In the genomic region with DNA sequence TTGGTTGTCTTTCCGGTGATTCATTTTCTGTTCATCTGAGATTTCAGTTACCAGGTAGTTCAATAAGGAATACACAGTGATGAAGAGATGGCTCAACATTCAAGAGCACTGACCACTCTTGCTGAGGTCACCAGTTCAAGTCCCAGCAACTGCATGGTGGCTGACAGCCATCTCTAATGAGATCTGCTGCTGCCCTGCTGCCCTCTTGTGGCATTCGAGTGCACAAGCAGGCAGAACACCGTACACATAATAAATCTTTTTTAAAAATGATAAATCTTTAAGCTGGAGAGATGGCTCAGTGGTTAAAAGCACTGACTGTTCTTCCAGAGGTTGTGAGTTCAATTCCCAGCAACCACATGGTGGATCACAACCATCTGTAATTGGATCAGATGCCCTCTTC, we compare ENCODE assay signal across 9 mouse cellular contexts. TPM values are rescaled to one million over a fixed set of nuclear protein-coding genes. Genes with fewer than 3 reads are reported as not detected.
DNase-seq lines count a peak whose midpoint lies in the region; ATAC-seq and TF ChIP-seq lines count a peak whose summit lies in the region.
"Had no signal": no experiment of that assay in that cellular context is flagged by ENCODE, and none has a peak within 500 bp of the region (broad histone marks: within the 10 kb centered on the region; RNA-seq: fewer than 3 reads in every experiment).

No protein-coding gene starts in this region.

- ATAC-seq in cerebellum, adult (ENCODE audit: insufficient number of reproducible peaks, low FRiP score, low TSS enrichment): no peak
- ATAC-seq in forebrain, embryonic 11.5 days (replicated peaks; ENCODE audit: low FRiP score): no peak

- H3K9ac ChIP-seq in forebrain, embryonic 11.5 days (ENCODE audit: low read length): no peak overlapping the region

- peak; percentile 28; the same call in 1 of the 2 replicates for TF ChIP-seq CTCF in cerebellum, adult 2 months (IDR thresholded peaks at IDR 0.05; ENCODE audit: borderline replicate concordance, insufficient read depth, low read depth, low read length)
- TF ChIP-seq CTCF in spleen, adult 2 months (IDR thresholded peaks at IDR 0.05; ENCODE audit: extremely low read depth, insufficient read depth, insufficient read length, insufficient replicate concordance): peak; percentile 51; the same call in 1 of the 2 replicates

- no peaks in the 10 kb centered on the region for H3K36me3 ChIP-seq in spleen, adult 2 months (ENCODE audit: control insufficient read depth, insufficient read depth, low read length)
- no peaks in the 10 kb centered on the region for H3K36me3 ChIP-seq in forebrain, embryonic 11.5 days (ENCODE audit: control insufficient read depth, insufficient read depth, low read length)

- no peaks in the 10 kb centered on the region; the same call in 1 of the 2 replicates for H3K27me3 ChIP-seq in cerebellum, adult 2 months (ENCODE audit: control insufficient read depth, insufficient read depth, low read length)
- H3K27me3 ChIP-seq in spleen, adult 2 months (ENCODE audit: control insufficient read depth, insufficient read depth, low read length): no peaks in the 10 kb centered on the region
- no peaks in the 10 kb centered on the region for H3K27me3 ChIP-seq in forebrain, embryonic 11.5 days (ENCODE audit: control insufficient read depth, insufficient read depth, low read length)
- H3K27me3 ChIP-seq: megakaryocyte, embryonic 14.5 days had no signal

- H3K4me3 ChIP-seq in cerebellum, adult 2 months (replicated peaks; ENCODE audit: insufficient read depth, low read depth, low read length): no peak overlapping the region
- no peak overlapping the region for H3K4me3 ChIP-seq in spleen, adult 2 months (ENCODE audit: extremely low read depth, insufficient read depth, insufficient read length)
- H3K4me3 ChIP-seq in forebrain, embryonic 11.5 days (ENCODE audit: low read depth, low read length): no peak overlapping the region
- H3K4me3 ChIP-seq: megakaryocyte, embryonic 14.5 days had no signal

- H3K4me1 ChIP-seq in cerebellum, adult 2 months (ENCODE audit: control insufficient read depth, insufficient read depth, low read length): no peaks in the 10 kb centered on the region
- no peaks in the 10 kb centered on the region for H3K4me1 ChIP-seq in spleen, adult 2 months (ENCODE audit: control insufficient read depth, insufficient read depth, insufficient read length)
- H3K4me1 ChIP-seq in forebrain, embryonic 11.5 days (replicated peaks; ENCODE audit: control insufficient read depth, insufficient read depth, low read length): no peaks in the 10 kb centered on the region; the same call in 1 of the 2 replicates
- H3K4me1 ChIP-seq: megakaryocyte, embryonic 14.5 days had no signal

- no peak for DNase-seq in cerebellum, adult 2 months
- peak in 1 of 2 experiments; percentile 14 for DNase-seq in spleen, adult 2 months (ENCODE audit: low read depth in 1 of 2, low spot score in 2 of 2)
- no peak for DNase-seq in spleen, adult 12 weeks (ENCODE audit: low spot score)
- DNase-seq in kidney, postnatal 4 days: peak; percentile 29 to 47
- DNase-seq in retina, postnatal 7 days (ENCODE audit: low read depth, low spot score): peak; percentile 25
- DNase-seq in forebrain, embryonic 11.5 days (ENCODE audit: low spot score): no peak
- DNase-seq in cerebellum, adult 9-11 months: no peak

- WGBS in cerebellum, adult 2 months: 54% methylated on average over 3 of the region's 3 CpGs
- 44% methylated on average over 3 of the region's 3 CpGs for WGBS in spleen, adult 2 months
- WGBS in forebrain, embryonic 11.5 days: 56% methylated on average over 3 of the region's 3 CpGs

- no peak overlapping the region for H3K27ac ChIP-seq in cerebellum, adult 2 months (ENCODE audit: insufficient read depth, low read length)
- H3K27ac ChIP-seq in spleen, adult 2 months (ENCODE audit: insufficient read depth, low read length): no peak overlapping the region
- no peak overlapping the region for H3K27ac ChIP-seq in forebrain, embryonic 11.5 days (ENCODE audit: low read depth, low read length)

- no peak overlapping the region for H3K4me2 ChIP-seq in forebrain, embryonic 11.5 days (ENCODE audit: low read depth, low read length, severe bottlenecking)

- no peak for TF ChIP-seq POLR2A in cerebellum, adult 2 months (IDR thresholded peaks at IDR 0.05; ENCODE audit: borderline replicate concordance, insufficient read depth, low read length)
- TF ChIP-seq POLR2A in spleen, adult 2 months (IDR thresholded peaks at IDR 0.05; ENCODE audit: low read depth, low read length): no peak

- no peaks in the 10 kb centered on the region for H3K9me3 ChIP-seq in forebrain, embryonic 11.5 days (ENCODE audit: control insufficient read depth, low read length)
- H3K9me3 ChIP-seq: megakaryocyte, embryonic 14.5 days had no signal

RNA-seq across cellular contexts. Expression of gene Mfap1b, which starts 6.6 kb away (rescaled TPM):
- 29.0 and 29.7 TPM in 2 replicates for polyA plus RNA-seq in cerebellum, adult 2 months (2012; rRNA removed)
- polyA plus RNA-seq in spleen, adult 2 months (2012; rRNA removed): 2.0 and 2.3 TPM in 2 replicates
- 62.6 and 64.1 TPM in 2 replicates for polyA plus RNA-seq in forebrain, embryonic 11.5 days (2014; fragmentation: Nextera tagmentation; extraction: Ambion mirVana)

RNA-seq across cellular contexts. Expression of gene Serinc4, which starts 23.9 kb away (rescaled TPM):
- polyA plus RNA-seq in cerebellum, adult 2 months (2012; rRNA removed): 0.46 and 0.57 TPM in 2 replicates
- polyA plus RNA-seq in spleen, adult 2 months (2012; rRNA removed): 0.22 and 0.33 TPM in 2 replicates
- polyA plus RNA-seq in forebrain, embryonic 11.5 days (2014; fragmentation: Nextera tagmentation; extraction: Ambion mirVana): 0.49 and 1.1 TPM in 2 replicates

RNA-seq across cellular contexts. Expression of gene Mfap1a, which starts 26.0 kb away (rescaled TPM):
- 19.5 and 19.7 TPM in 2 replicates for polyA plus RNA-seq in cerebellum, adult 2 months (2012; rRNA removed)
- 1.4 and 1.8 TPM in 2 replicates for polyA plus RNA-seq in spleen, adult 2 months (2012; rRNA removed)
- 30.3 and 33.7 TPM in 2 replicates for polyA plus RNA-seq in forebrain, embryonic 11.5 days (2014; fragmentation: Nextera tagmentation; extraction: Ambion mirVana)

RNA-seq across cellular contexts. Expression of gene Wdr76, which starts 26.0 kb away (rescaled TPM):
- 4.3 and 4.9 TPM in 2 replicates for polyA plus RNA-seq in cerebellum, adult 2 months (2012; rRNA removed)
- polyA plus RNA-seq in spleen, adult 2 months (2012; rRNA removed): 2.9 and 3.8 TPM in 2 replicates
- 16.5 and 18.7 TPM in 2 replicates for polyA plus RNA-seq in forebrain, embryonic 11.5 days (2014; fragmentation: Nextera tagmentation; extraction: Ambion mirVana)

RNA-seq across cellular contexts. Expression of gene Hypk, which starts 27.4 kb away (rescaled TPM):
- polyA plus RNA-seq in cerebellum, adult 2 months (2012; rRNA removed): 24.7 and 27.5 TPM in 2 replicates
- 3.2 and 5.8 TPM in 2 replicates for polyA plus RNA-seq in spleen, adult 2 months (2012; rRNA removed)
- 106 and 123 TPM in 2 replicates for polyA plus RNA-seq in forebrain, embryonic 11.5 days (2014; fragmentation: Nextera tagmentation; extraction: Ambion mirVana)

Comparison
In these comparisons a context has a peak if more than half of its experiments do, and no peak if none do; other contexts are left out.
1. DNase-seq: peak in kidney, postnatal 4 days (2 of 2) and retina, postnatal 7 days (single experiment); none in cerebellum, adult 2 months (0 of 2), spleen, adult 12 weeks (single experiment), forebrain, embryonic 11.5 days (single experiment) and cerebellum, adult 9-11 months (single experiment).